Mouse (Mus musculus) kidney, adult 9 months (tissue): ENCODE measurements around the gene Erich4.
A peak's percentile ranks its signal among the peaks of the same experiment; 100 is the strongest.

Experiments
- DNase-seq: peaks from one replicate; pipeline ENCODE4 v3.0.0; 2022

The Erich4 gene

GRCm38 (mm10) chr7:25615706-25616011 lies at the start of gene Erich4:
Gene Erich4 (minus strand): TSS chr7:25615892.
- peak; percentile 94 for DNase-seq

DNA sequence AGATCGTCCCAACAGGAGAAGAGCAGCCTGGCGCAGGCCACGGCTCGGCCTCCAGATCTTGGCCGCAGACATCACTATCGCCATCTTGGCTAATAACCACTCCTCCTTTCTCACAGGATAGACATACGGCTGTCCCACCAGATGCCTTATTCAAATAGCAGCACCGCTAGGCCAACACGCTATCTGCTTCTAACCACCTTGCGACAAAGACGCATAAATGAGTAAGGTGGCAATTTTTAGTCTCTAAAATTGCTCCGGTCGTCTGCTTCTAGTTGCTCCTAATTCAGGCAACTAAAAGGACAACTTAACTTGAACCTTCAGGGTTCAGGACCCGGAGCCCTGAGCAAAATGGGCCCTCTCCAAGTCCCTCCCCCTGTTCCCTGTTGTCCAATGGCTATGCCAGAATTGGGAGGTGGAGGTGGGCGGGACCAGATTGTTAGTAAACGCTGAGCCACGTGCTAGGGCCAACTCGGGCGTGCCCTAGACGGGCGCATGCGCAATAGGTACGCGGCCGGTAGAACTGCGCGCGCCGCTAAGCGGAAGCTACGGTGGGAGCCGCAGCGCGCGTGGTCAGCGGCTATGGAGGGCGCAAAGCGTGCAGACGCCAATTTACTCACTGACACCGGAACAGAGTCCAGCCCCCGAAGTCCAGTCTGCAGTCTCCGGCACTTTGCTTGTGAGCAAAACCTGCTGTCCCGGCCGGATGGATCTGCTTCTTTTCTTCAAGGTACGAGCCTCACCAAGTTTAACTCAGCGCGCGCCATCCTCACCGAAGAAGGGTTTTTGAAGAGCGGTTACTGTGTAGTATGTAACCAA lies 43.2 kb upstream of the Erich4 start, which contains the start of the genes Bckdha and Exosc5:
TSS of gene Bckdha (minus strand) at position 325 of the 816 bp plus-strand sequence.
TSS of gene Exosc5 (plus strand) at position 508 of the 816 bp plus-strand sequence.
- peak; percentile 100 for DNase-seq

DNA sequence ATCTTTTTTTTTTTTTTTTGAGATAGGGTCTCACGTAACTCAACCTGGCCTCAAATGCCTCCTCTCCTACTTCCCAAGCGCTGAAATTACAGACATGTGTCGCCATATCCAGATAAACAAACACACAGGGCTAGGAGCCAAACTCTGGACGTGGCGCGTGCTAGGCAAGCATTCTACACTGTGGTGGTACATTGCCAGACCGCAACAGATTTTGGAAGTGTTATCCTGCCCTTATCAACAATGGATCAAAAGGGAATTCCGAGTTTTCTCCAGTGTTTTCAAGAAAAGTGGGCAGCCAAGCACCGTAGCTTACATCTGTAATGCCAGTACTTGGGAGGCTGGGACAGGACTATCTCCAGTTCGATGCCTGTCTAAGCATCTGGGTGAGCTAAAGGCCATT lies 42.1 kb upstream of the Erich4 start:
- DNase-seq: peak; percentile 45

DNA sequence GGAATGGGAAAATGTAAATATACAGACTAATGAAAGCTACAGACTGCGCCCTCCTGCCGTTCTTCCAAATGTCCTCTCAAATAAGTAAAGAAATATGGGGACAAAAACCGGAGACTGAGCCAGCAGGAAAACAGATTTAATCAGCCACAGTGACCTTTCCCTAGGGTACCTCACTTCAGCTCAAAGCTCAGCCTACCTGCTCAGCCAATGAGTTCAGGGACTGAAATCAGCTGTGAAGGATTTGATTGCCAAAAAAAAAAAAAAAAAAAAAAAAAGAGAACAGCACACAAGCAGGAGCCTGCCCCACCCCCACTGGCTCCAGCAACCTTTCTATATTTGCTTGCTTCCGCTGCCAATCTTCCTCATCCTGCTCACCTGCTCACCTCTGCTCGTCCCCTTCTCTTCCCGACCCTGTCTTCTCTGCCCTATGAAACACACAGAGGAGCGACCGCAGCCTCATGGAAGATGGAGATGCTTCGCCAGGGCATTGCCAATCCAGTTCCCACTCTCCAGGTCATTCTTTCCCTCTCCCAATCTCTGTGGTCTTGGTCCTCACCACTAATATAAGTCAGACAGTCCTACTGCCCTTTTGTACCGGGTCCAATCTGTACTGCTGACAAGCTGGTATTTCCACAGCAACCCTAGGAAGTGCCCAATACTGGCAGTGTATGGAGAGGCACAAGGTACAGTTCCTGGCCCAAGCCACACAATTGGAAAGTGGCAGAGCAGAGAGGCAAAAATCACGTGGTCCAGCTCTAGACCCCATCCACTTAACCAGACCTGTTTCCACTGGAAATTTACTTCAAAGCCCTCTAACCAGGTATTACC lies 40.1 kb upstream of the Erich4 start:
- peak; percentile 84 for DNase-seq

GRCm38 (mm10) chr7:25652244-25652759 lies 36.6 kb upstream of the Erich4 start:
- DNase-seq: no peak

GRCm38 (mm10) chr7:25651281-25651680 lies 35.6 kb upstream of the Erich4 start:
- DNase-seq: no peak

GRCm38 (mm10) chr7:25649839-25650238 lies 34.1 kb upstream of the Erich4 start:
- DNase-seq: no peak

- no peak for DNase-seq
Observed at GRCm38 (mm10) chr7:25647574-25648123, 32.0 kb upstream of the Erich4 start.

GRCm38 (mm10) chr7:25645074-25645473 lies 29.4 kb upstream of the Erich4 start:
- peak; percentile 43 for DNase-seq

- DNase-seq: no peak
Observed at GRCm38 (mm10) chr7:25644631-25645030, 28.9 kb upstream of the Erich4 start.

DNA sequence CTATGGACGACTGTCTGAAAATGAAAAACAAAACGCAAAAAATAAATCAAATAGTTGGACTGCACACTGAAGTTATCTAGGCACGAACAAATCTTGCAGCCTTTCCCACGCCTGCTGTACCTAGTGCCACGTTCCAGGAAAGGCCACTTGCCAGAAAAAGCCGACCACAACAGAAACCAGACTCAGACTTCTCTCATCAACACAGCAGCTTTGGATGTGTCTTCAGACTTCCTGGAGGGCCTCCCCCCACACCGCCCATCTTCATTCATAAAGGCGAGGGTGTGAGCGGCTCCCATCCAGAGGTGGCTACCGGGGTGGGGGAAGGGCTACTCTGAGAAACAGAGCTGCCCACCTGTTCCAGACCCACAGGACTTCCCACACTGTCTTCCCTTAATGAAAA lies 28.4 kb upstream of the Erich4 start:
- no peak for DNase-seq

- no peak for DNase-seq
Observed at GRCm38 (mm10) chr7:25639754-25640153, 24.1 kb upstream of the Erich4 start.

DNA sequence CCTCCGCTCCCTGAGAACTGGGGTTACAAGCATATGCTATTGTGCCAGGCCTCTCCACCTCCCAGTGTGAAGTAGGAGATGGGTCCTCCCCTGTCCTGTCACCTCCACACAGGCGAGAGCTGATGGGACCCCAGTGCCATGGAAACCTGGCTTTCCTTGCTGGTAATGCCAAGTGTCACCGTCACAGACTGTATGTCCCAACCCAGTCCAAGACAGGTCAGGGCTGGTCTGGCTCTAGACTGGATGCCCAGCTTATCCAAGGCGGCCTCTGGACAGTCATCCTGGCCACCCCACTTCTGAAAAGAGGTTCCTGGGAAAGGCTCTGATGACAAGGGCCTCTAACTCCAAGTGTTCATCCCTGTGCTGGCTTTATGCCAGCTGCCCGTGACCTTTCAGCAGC lies 21.4 kb upstream of the Erich4 start:
- no peak for DNase-seq

GRCm38 (mm10) chr7:25636373-25636772 lies 20.7 kb upstream of the Erich4 start:
- DNase-seq: no peak

DNA sequence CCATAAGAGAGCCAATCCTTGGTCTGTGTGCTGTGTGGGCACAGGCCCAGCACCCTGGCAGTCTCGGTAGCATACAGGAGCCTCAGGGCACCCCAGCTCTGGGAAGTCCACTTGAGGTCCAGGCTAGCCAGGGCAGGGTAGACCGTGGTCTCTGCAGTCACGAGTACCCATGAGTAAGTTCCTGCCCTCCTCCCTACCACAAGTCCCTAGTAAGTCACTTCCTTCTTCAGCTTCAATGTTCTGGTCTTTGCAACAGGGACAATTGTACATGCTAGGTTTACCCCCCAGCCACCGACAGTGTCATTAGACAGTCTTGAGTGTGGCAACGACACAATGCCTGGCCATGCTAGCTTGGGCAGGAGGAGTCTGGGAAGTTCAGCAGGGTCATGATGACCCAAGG lies 17.0 kb upstream of the Erich4 start:
- DNase-seq: no peak

- no peak for DNase-seq
Observed at GRCm38 (mm10) chr7:25628323-25628620, 12.6 kb upstream of the Erich4 start.

- peak; percentile 56 for DNase-seq
Observed at GRCm38 (mm10) chr7:25627431-25628322, 12.0 kb upstream of the Erich4 start.

GRCm38 (mm10) chr7:25626509-25627430 lies 11.1 kb upstream of the Erich4 start, which contains the start of gene B3gnt8:
Gene B3gnt8 (plus strand): TSS chr7:25626654.
- no peak for DNase-seq

DNA sequence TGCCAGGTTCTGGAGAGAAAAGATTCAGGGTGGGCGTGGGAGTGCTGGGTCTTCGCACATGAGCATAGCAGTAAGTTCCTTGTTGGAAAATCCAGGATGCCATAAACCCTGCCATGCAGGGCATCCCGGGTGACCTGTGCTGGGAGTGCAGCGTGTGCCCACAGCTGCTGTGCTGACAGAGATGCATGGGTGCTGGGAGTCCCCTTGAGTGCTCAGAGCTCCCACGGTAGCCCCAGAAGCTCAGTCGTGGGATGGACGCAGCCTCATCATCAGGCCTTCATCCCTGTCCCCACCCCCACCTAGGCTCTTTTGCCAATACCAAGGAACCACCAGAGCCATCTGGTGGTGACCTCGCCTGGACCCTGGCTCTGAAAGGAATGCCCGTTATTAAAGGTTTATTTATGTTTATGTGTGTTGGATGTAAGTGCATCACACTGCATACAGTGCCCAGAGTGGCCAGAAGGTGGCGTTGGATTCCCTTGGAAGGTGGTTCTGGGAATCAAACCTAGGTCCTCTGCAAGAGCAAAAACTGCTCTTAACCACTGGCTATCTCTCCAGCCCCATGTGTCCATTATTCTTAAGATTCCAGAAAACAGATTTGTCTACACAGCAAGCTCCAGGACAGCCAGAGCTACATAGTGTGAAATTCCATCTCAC lies 10.0 kb upstream of the Erich4 start:
- peak; percentile 58 for DNase-seq

- no peak for DNase-seq
Observed at GRCm38 (mm10) chr7:25624851-25625250, 9.2 kb upstream of the Erich4 start.

DNA sequence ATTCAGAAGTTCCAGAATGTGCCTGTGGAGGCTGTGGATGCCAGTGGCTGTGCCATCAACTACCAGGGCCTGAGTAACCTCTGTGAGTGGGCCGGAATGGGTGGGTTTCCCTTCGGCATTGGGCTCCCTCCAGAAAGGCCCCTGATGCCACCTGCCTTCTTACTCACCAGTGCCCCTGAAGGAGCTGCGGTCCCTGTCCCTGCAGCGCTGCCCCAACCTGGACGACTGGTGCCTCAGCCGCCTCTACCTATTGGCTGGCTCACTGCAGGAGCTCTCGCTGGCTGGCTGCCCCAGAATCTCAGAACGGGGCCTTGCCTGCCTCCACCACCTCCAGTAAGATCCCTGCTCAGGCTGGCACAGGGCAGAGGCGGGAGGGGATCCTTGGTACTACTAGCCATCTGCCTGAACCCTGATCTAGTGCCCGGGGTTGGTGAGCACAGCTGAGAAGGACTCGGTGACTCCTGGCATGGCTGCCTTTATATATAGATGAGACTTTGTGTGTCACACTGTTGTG lies 8.2 kb upstream of the Erich4 start:
- DNase-seq: no peak
